Mouse (Mus musculus) ES-Bruce4 (cell line): ENCODE measurements around the gene Scgb1a1.

Source experiments
- CTCF ChIP-seq: IDR thresholded peaks from one replicate; pipeline ENCODE4 v1.8.1; 2011; ENCODE audit warnings: low read depth, low read length
- EP300 ChIP-seq: IDR thresholded peaks from 2 replicates; pipeline ENCODE4 v1.6.1; 2011; ENCODE audit warnings: low read depth, low read length; ENCODE audit not compliant: insufficient read depth
- POLR2A ChIP-seq: IDR thresholded peaks from one replicate; pipeline ENCODE4 v1.8.1; 2011; ENCODE audit warnings: low read length; ENCODE audit not compliant: insufficient read depth

DNA sequence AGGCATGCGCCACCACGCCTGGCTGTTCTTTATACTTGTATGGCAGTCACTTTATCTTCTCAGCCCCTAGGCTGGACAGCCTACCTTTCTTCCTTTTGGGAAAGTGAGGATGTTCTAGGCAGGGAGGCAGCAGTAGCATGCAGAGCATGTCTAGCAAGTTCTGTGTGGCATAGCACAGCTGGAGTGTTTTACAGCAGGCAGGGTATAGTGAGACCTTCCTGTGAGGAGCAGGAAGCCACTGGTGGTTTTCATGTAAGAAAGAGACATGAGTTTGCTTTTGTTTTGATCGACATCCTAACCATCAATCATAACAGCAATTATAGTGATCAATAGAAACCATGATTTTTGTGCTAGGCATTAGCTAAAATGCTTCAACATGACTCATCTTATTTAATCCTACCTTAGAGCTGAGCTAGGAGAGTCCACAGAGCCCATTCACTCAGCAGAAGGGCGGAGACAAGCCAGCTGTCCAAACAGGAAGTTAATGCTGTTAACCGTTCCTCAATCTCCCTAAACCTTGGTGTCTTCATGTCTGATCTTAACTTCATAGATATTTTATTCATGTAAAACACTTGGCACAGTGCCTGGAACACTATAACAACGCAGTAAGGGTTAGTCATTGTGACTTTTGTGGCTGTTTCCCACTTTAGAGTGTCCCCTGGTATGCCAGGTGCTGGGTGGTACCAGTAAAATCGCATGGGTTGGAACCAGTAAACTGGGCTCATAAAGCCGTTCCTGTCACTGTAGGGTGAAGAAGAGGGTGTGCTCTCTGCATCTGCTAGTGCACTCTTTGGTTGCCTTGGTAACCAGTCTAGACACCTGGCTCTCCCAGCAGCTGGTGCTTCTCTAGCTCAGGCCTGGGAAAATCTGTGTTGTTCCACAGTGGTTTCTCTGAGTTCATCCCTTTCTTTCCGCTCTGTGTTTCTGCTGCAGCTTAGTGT lies 21.9 kb downstream of the Scgb1a1 start:
- TF ChIP-seq CTCF (no peak), POLR2A (no peak), EP300 (no peak)
